Mouse (Mus musculus): ENCODE results near the gene Atp6v0b.

The Atp6v0b gene

DNA sequence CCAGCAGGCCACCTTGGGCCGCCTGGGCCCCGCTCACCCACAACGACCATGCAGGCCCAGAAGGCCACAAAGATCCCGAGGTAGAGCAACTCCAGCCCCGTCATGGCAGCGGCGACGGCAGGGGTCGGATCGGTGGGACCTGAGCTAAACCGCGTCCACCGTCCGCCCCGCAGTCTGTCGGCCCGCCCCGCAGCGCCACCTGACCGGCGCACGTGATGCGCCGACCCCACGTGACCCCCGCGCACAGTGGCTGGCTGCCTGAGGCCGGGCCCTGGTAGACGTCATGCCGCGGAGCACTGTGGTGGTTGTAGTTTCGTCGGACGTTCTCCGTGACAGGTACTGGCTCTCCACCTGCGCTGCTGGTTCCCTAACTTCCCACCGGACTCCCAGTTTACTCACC is at the start of gene Atp6v0b:
Atp6v0b (minus strand) TSS at position 201 of the 400 bp plus-strand sequence.
- in situ Hi-C loops (cut with MboI, MseI), result no loop called here

DNA sequence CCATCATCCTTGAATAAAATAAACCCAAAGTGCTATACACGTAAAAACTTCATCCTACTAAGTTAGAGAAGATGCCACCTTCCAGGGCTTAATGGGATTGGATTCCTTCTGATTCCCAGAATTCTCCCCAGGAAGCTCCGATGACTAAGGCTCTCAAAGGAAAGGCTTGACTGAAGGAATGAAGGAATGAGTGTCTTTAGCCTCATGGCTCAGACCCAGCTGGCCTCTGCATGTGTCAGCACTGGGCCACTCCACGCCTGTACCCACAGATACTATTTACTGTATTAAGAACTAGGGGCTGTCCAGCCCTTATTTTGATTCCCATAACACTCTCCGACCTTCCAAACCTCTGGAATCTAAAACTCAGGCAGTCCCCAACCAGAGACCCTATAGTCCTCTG is 46.9 kb upstream of the Atp6v0b start:
- in situ Hi-C loops (cut with MboI, MseI), result no loop called here

- in situ Hi-C loops (cut with MboI, MseI), result no loop called here
These were observed 46.1 kb upstream of the Atp6v0b start for GRCm38 (mm10) chr4:117933248-117933647.

- in situ Hi-C loops (cut with MboI, MseI), result loop anchor here (5.0 kb wide), 1 partner anchor 158 kb away; no protein-coding TSS in a partner anchor
These were observed 42.3 kb upstream of the Atp6v0b start, which contains the start of gene Artn for GRCm38 (mm10) chr4:117929391-117929881. Gene Artn, minus strand, starts transcription at chr4:117929763.

GRCm38 (mm10) chr4:117928699-117929241 is 41.6 kb upstream of the Atp6v0b start:
- in situ Hi-C loops (cut with MboI, MseI), result loop anchor here (5.0 kb wide), 1 partner anchor 159 kb away; no protein-coding TSS in a partner anchor

GRCm38 (mm10) chr4:117928234-117928633 is 41.1 kb upstream of the Atp6v0b start:
- in situ Hi-C loops (cut with MboI, MseI), result loop anchor here (5.0 kb wide), 1 partner anchor 159 kb away; no protein-coding TSS in a partner anchor

- in situ Hi-C loops (cut with MboI, MseI), result loop anchor here (5.0 kb wide), 1 partner anchor 160 kb away; no protein-coding TSS in a partner anchor
These were observed 39.7 kb upstream of the Atp6v0b start for GRCm38 (mm10) chr4:117926545-117927482.

DNA sequence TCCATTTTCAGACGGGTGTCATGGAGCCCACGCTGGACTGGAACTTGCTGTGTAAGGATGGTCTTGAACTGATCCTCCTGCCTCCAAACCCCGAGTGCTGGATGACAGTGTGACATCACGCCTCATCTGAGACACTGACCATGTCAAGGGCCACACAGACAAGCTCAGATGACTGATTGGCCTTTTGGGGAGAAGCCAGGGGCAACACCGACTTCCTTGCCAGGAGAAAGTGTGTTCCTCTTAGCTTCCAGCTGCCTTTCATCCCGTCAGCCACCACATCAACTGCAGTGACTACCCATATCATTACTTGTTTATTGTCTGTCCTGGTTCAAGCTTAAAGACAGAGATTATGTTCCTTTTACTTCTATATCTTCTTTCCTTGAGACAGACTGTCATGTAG is 37.8 kb upstream of the Atp6v0b start:
- in situ Hi-C loops (cut with MboI, MseI), result loop anchor here (5.0 kb wide), 1 partner anchor 162 kb away; no protein-coding TSS in a partner anchor

GRCm38 (mm10) chr4:117923450-117923849 is 36.3 kb upstream of the Atp6v0b start:
- in situ Hi-C loops (cut with MboI, MseI), result no loop called here

DNA sequence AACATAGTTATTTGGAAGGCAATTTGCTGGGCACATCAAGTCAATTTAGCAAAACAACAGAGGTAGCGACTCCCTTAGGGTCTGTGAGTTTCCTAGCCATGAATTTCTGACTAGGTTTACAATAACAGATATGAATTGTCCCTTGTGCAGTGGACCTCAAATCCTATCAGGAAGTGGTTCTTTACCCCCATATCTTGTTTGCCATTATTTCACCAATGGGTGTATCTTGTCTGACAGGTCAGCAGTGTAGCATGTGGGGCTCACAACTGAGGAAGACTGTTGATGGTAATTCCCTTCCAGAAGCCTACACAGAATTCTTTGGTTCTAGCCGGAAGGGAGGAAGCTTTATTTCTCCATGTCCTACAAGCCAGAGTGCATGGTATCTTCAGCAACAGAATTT is 34.2 kb upstream of the Atp6v0b start:
- in situ Hi-C loops (cut with MboI, MseI), result no loop called here

GRCm38 (mm10) chr4:117918762-117919161 is 31.6 kb upstream of the Atp6v0b start:
- in situ Hi-C loops (cut with MboI, MseI), result no loop called here

DNA sequence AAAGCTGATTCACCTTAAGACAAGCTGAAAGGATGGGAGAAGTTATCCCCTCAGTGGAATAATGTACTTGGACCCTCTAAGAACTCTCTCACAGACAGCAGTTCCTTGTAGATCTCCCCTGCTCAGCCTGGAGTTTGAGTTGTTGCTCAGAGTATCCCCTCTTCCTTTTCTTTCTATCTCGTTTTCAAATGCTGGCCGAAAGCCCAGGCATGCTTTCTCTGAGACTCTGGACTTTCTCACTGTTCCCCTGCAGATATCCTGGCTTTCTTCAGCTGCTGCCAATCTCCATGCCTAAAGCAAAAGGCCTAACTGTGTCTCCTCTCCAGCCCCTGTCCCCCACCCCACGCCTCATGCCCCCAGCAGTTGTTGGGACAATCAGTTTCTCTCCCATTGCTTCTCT is 31.1 kb upstream of the Atp6v0b start:
- in situ Hi-C loops (cut with MboI, MseI), result no loop called here

GRCm38 (mm10) chr4:117917847-117918246 is 30.7 kb upstream of the Atp6v0b start:
- in situ Hi-C loops (cut with MboI, MseI), result no loop called here

DNA sequence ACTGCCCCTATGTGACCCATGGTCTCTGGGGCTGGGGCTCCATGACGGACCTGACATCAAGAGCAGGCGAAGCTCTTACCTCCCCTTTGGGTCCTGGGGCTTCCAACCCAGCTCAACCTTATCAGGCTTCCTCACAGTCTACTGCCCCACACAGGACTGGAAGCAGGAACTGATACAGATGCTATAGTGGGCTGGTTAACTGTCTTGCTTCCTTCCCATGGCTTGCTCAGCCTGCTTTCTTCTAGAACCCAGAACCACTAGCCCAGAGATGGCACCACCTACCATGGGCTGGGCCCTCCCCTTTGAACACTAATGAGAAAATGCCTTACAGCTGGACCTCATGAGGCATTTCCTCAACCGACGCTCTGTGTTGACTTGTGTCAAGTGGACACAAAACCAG is 30.3 kb upstream of the Atp6v0b start:
- in situ Hi-C loops (cut with MboI, MseI), result no loop called here

GRCm38 (mm10) chr4:117916386-117916785 is 29.3 kb upstream of the Atp6v0b start:
- in situ Hi-C loops (cut with MboI, MseI), result no loop called here

DNA sequence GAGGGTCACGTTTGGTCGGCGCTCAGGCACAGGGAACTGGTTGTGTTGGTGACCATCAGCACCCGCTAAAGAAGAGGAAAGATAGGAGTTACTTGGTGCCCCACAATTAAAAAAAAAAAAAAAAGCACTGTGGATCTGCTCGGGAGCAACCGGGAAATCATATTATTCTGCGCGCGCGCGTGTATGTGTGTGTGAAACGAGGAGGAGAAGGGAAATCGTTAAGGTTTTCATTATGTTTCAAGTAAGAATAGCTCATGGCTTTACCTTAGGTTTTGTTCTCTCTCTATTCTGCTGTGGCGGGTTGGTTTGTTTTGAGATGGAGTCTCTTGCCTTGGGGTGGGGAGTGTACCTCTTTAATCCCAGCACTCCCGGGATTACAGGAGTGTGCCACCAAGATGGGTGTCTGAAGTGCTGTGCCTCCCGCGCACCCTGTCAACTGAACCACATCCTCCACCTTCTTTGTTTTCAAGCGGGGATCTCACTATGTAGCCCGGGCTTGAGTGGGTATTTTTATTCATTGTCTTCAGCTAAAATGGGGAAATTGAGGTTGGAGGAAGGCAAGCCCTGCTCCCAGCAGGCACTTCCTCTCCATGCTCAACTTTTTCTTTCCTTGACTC is 28.5 kb upstream of the Atp6v0b start:
- in situ Hi-C loops (cut with MboI, MseI), result no loop called here

DNA sequence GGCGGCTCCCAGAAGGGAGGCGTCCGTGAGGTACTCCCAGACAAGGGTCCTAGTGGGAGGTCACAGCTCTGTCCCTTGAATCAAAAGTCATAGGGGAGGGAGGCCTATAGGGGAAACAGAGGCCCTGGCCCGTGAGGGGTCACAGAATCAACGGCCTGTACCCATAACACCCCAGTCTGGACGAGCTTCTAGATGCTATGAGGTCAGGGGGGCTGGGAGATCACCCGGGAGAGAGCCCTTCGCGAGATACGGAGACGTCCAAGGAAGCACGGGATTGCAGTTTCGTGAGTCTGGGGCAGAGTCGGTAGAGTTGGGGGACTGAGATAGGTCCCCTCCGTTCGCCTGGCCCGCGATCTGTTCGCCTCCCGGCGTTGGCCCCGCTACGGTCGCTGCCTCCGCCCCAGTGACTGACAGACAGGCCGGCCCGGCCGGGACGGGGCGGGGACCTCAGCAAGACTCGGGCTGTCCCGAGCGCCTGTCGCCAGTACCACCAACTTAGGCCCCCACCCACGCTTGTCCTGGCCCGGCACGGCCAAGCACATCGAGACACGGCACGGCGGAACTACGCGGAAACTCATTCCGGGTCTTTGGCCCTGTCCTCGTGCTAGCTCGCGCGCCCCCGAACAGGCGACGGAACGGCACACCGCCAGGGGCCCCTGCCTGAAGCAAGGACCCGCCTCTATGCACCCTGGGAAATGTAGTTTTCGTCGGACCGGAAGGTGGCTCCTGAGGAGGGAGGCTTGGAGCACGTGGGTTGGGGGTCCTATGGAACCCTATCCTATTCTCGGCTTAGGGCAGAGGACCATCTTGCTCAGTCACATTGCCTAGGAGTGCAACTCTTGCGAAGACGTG is 27.7 kb upstream of the Atp6v0b start, which contains the start of gene Ipo13:
Ipo13 (minus strand) TSS at position 409 of the 852 bp plus-strand sequence.
- in situ Hi-C loops (cut with MboI, MseI), result no loop called here

DNA sequence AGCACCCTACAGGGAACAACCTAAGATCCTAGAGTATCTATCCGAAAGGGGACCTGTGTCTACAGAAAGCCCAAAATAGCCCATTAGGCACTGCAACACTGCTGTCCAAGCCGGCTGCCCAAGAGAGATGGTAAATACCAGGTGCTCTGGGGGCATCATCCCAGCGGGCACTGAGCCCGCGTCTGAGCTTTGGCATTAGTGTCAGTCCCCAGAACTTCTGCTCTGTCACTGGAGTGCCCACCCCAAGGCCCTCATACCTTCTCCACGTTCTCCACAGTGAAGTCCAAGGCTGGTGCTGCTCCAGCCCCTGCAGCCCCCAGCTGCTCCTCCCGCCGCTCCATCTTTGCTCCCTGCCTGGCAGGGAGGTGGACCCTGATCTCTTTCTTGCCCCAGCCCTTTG is 26.9 kb upstream of the Atp6v0b start:
- in situ Hi-C loops (cut with MboI, MseI), result no loop called here

DNA sequence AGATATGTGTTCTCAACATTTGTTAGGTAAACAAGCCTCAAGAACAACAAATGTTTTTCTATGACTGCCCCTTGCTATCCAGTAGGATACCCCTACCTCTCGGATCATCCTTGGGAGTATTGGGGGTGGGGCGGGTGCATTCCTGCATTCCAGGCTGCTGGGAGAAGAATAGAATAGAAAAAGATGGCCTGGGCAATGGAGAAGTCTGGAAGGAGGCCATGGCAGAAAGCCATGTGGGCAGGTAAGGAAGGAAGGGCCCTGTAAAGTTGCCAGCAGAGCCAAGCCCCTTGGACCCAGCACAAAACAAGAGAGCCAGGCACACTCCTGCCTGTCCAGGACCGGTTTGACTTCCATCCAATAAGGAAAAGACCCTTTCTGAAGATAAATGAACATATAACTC is 26.3 kb upstream of the Atp6v0b start:
- in situ Hi-C loops (cut with MboI, MseI), result no loop called here

- in situ Hi-C loops (cut with MboI, MseI), result no loop called here
These were observed 25.6 kb upstream of the Atp6v0b start for GRCm38 (mm10) chr4:117912685-117913273.

All from regulatory T cell (primary cell).